Mouse (Mus musculus) CH12F3 (cell line): ENCODE data around the gene Mtmr10.

Experiments
- in situ Hi-C: fragments of 300-500 bp; cut with MboI; formaldehyde crosslinking; loops from 2 replicates; pipeline ENCODE4 v1.14.3; 2020; ENCODE audit warnings: low sequenced_read_pairs

Gene Mtmr10

GRCm38 (mm10) chr7:64287414-64288091 lies at the start of gene Mtmr10:
TSS of gene Mtmr10 (plus strand) at chr7:64287653.
- in situ Hi-C loops: no loop called here

GRCm38 (mm10) chr7:64237747-64238146 lies 49.7 kb upstream of the Mtmr10 start:
- in situ Hi-C loops: no loop called here

- in situ Hi-C loops: no loop called here
Observed at GRCm38 (mm10) chr7:64238410-64239086, 48.9 kb upstream of the Mtmr10 start.

GRCm38 (mm10) chr7:64239138-64239805 lies 48.2 kb upstream of the Mtmr10 start:
- in situ Hi-C loops: no loop called here

- in situ Hi-C loops: no loop called here
Observed at GRCm38 (mm10) chr7:64239806-64240315, 47.6 kb upstream of the Mtmr10 start.

GRCm38 (mm10) chr7:64242424-64242823 lies 45.0 kb upstream of the Mtmr10 start:
- in situ Hi-C loops: no loop called here

GRCm38 (mm10) chr7:64244371-64244770 lies 43.1 kb upstream of the Mtmr10 start:
- in situ Hi-C loops: no loop called here

GRCm38 (mm10) chr7:64246713-64247112 lies 40.7 kb upstream of the Mtmr10 start:
- in situ Hi-C loops: no loop called here

GRCm38 (mm10) chr7:64248352-64248751 lies 39.1 kb upstream of the Mtmr10 start:
- in situ Hi-C loops: no loop called here

GRCm38 (mm10) chr7:64249715-64250114 lies 37.7 kb upstream of the Mtmr10 start:
- in situ Hi-C loops: no loop called here

- in situ Hi-C loops: no loop called here
Observed at GRCm38 (mm10) chr7:64250417-64250816, 37.0 kb upstream of the Mtmr10 start.

- in situ Hi-C loops: no loop called here
Observed at GRCm38 (mm10) chr7:64253736-64254135, 33.7 kb upstream of the Mtmr10 start.

GRCm38 (mm10) chr7:64265502-64266279 lies 21.8 kb upstream of the Mtmr10 start:
- in situ Hi-C loops: no loop called here

- in situ Hi-C loops: no loop called here
Observed at GRCm38 (mm10) chr7:64266587-64266986, 20.9 kb upstream of the Mtmr10 start.

- in situ Hi-C loops: no loop called here
Observed at GRCm38 (mm10) chr7:64271926-64272325, 15.5 kb upstream of the Mtmr10 start.

- in situ Hi-C loops: no loop called here
Observed at GRCm38 (mm10) chr7:64275518-64275917, 11.9 kb upstream of the Mtmr10 start.

- in situ Hi-C loops: no loop called here
Observed at GRCm38 (mm10) chr7:64276921-64277320, 10.5 kb upstream of the Mtmr10 start.

GRCm38 (mm10) chr7:64278526-64278925 lies 8.9 kb upstream of the Mtmr10 start:
- in situ Hi-C loops: no loop called here

GRCm38 (mm10) chr7:64279548-64279947 lies 7.9 kb upstream of the Mtmr10 start:
- in situ Hi-C loops: no loop called here

GRCm38 (mm10) chr7:64286566-64286965 lies 887 bp upstream of the Mtmr10 start:
- in situ Hi-C loops: no loop called here

GRCm38 (mm10) chr7:64289416-64289815 lies 2.0 kb downstream of the Mtmr10 start:
- in situ Hi-C loops: no loop called here
